Mouse (Mus musculus) MEL (cell line): ENCODE measurements at regions not wholly inside any gene's neighbourhood (a gene's known extent, or its start where the extent isn't known, plus 50 kb on each side); places are given as distances from the start of the nearest gene placed in this dataset.

ENCODE experiments used
- BHLHE40 ChIP-seq: IDR thresholded peaks from 2 replicates; pipeline ENCODE4 v1.6.1; 2012; ENCODE audit warnings: low read depth, mild to moderate bottlenecking, inconsistent platforms, low read length, improper control_type of control experiment, borderline replicate concordance
- CTCF ChIP-seq, 3 experiments: IDR thresholded peaks in 2 of 3; conservative IDR thresholded peaks in 1 of 3; 2 replicates each; pipeline ENCODE4 v1.5.1; 2011 to 2012; ENCODE audit warnings: low read length in 3 of 3, low read depth in 2 of 3, mild to moderate bottlenecking in 2 of 3, improper control_type of control experiment in 1 of 3, inconsistent platforms in 1 of 3, mixed read lengths in 1 of 3, moderate library complexity in 1 of 3; ENCODE audit not compliant: control insufficient read depth in 1 of 3, insufficient read depth in 1 of 3, poor library complexity in 1 of 3, severe bottlenecking in 1 of 3
- HCFC1 ChIP-seq: IDR thresholded peaks from 2 replicates; pipeline ENCODE4 v1.6.1; 2012; ENCODE audit warnings: low read depth, mild to moderate bottlenecking, inconsistent platforms, low read length, improper control_type of control experiment, moderate library complexity
- POLR2A ChIP-seq, 2 experiments: IDR thresholded peaks; 2 replicates each; pipeline ENCODE4 v1.6.1; 2011 to 2012; ENCODE audit warnings: low read length in 2 of 2, mild to moderate bottlenecking in 2 of 2, control low read depth in 1 of 2, improper control_type of control experiment in 1 of 2, low read depth in 1 of 2, moderate library complexity in 1 of 2; ENCODE audit not compliant: control insufficient read depth in 1 of 2, insufficient read depth in 1 of 2, poor library complexity in 1 of 2
- ZC3H11A ChIP-seq: IDR thresholded peaks from 2 replicates; pipeline ENCODE4 v1.6.1; 2012; ENCODE audit warnings: low read depth, mild to moderate bottlenecking, inconsistent platforms, low read length, improper control_type of control experiment

DNA sequence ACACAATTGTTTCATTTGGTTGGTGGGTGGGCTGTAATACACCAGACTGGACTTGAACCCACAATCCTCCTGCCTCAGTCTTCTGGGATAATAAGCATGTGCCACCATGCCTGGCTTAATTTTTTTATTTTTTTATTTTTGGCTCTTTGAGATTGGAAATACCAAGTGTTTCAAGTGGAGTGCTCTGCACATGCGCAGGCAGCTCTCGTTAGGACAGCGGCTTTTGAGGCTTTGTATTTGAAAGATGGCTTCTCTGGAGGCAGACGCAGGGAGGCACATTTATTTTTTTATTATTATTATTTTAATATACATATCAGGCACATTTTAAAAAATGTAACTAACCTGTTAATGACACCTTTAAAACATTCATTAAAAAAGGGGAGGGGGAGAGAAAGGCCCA lies 221.5 kb upstream of the Tshz3 start:
- TF ChIP-seq HCFC1 = no peak
- TF ChIP-seq ZC3H11A = no peak
- no peak for TF ChIP-seq CTCF (IDR thresholded peaks at IDR 0.05 in 2 of 3, conservative IDR thresholded peaks at IDR 0.05 in 1 of 3; ENCODE audit: control insufficient read depth in 1 of 3, insufficient read depth in 1 of 3, low read depth in 2 of 3, low read length in 3 of 3, poor library complexity in 1 of 3, severe bottlenecking in 1 of 3)
- TF ChIP-seq BHLHE40 = no peak
- TF ChIP-seq POLR2A (IDR thresholded peaks at IDR 0.05; ENCODE audit: control insufficient read depth in 1 of 2, insufficient read depth in 1 of 2, low read depth in 1 of 2, low read length in 2 of 2, poor library complexity in 1 of 2) = no peak
